Mouse (Mus musculus) heart, embryonic 16.5 days (tissue): ENCODE results near the gene Usp53. TPM values are rescaled to one million over a fixed set of nuclear protein-coding genes. Genes with fewer than 3 reads are reported as not detected.
A peak's percentile ranks its signal among the peaks of the same experiment; 100 is the strongest.

Experiments used
- ATAC-seq: fragments of 200-750 bp; cut with Nextera tagmentation; replicated peaks from 2 replicates; pipeline ENCODE4 v1.8.0; 2017; ENCODE audit warnings: moderate number of reproducible peaks; ENCODE audit not compliant: insufficient read depth, low FRiP score; ENCODE audit errors: extremely low read depth
- H3K27ac ChIP-seq: fragments of 300-500 bp; sonication (generic); 2 replicates; pipeline ENCODE4 v1.5.1; 2014; ENCODE audit warnings: mild to moderate bottlenecking, low read length, control low read depth, moderate library complexity
- H3K27me3 ChIP-seq: fragments of 300-500 bp; sonication (generic); 2 replicates; pipeline ENCODE4 v1.6.1; 2014; ENCODE audit warnings: low read length, mixed read lengths; ENCODE audit not compliant: control insufficient read depth, insufficient read depth
- H3K36me3 ChIP-seq: fragments of 300-500 bp; sonication (generic); 2 replicates; pipeline ENCODE4 v1.6.1; 2014; ENCODE audit not compliant: control insufficient read depth, insufficient read depth
- H3K4me1 ChIP-seq: fragments of 300-500 bp; sonication (generic); 2 replicates; pipeline ENCODE4 v1.6.1; 2014; ENCODE audit warnings: low read length, mixed read lengths; ENCODE audit not compliant: control insufficient read depth, insufficient read depth
- H3K4me2 ChIP-seq: fragments of 300-500 bp; sonication (generic); 2 replicates; pipeline ENCODE4 v1.6.1; 2014; ENCODE audit warnings: low read depth, mild to moderate bottlenecking, control low read depth, low read length
- H3K4me3 ChIP-seq: fragments of 300-500 bp; sonication (generic); 2 replicates; pipeline ENCODE4 v1.5.1; 2014; ENCODE audit warnings: mild to moderate bottlenecking, control low read depth, low read length
- H3K9ac ChIP-seq: fragments of 300-500 bp; sonication (generic); 2 replicates; pipeline ENCODE4 v1.6.1; 2014; ENCODE audit warnings: low read length, control low read depth
- H3K9me3 ChIP-seq: fragments of 300-500 bp; sonication (generic); replicated peaks from 2 replicates; pipeline ENCODE4 v1.6.1; 2016; ENCODE audit warnings: low read length; ENCODE audit not compliant: control insufficient read depth
- WGBS: fragments of 180-500 bp; shearing (Covaris S2); extraction: QIAGEN DNeasy Blood & Tissue Kit; methylation state at CpG from one replicate; pipeline ENCODE4 v1.1.7; 2014; 5-methylcytosine and 5-hydroxymethylcytosine counted together
- polyA plus RNA-seq: library from polyadenylated mRNA; unstranded; fragments of >200 nt; fragmentation: Nextera tagmentation; extraction: Ambion mirVana; gene quantifications from 2 replicates; pipeline ENCODE4 v1.2.1, GENCODE M21; 2015

Gene Usp53
- polyA plus RNA-seq, 1 experiment from 2014 or later, result 5.4 TPM

DNA sequence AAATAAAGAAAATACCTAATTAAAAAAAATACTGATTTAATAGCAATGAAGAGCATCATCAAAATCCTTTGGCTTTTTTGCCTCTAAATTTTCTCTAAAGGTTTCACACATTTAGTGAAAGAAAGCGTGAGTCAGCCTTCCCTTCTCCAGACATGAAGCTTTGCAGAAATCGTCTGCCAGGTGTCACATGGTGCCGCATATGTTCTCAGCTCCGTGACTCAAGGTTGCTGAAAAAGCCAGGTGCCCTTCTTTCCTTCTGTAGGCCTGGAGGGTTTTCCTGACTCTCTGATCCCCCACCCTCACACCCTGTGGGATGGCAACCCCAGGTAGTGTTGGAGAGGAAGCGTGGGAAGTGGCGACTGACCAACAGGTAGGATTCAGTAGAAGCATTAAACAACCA lies 54.6 kb downstream of the Usp53 start:
- Histone ChIP-seq H3K9me3 (no peaks in the 10 kb centered on the region), H3K4me3 (no peak overlapping the region), H3K27ac (no peak overlapping the region), H3K4me2 (no peak overlapping the region), H3K9ac (no peak overlapping the region), H3K27me3 (no peaks in the 10 kb centered on the region), H3K4me1 (peaks cover 4% of the 10 kb centered on the region; the same call in 1 of the 2 replicates), H3K36me3 (peaks cover 5% of the 10 kb centered on the region; the same call in 1 of the 2 replicates)
- ATAC-seq, result no peak
- 76% methylated on average over 6 of the region's 6 CpGs for WGBS

DNA sequence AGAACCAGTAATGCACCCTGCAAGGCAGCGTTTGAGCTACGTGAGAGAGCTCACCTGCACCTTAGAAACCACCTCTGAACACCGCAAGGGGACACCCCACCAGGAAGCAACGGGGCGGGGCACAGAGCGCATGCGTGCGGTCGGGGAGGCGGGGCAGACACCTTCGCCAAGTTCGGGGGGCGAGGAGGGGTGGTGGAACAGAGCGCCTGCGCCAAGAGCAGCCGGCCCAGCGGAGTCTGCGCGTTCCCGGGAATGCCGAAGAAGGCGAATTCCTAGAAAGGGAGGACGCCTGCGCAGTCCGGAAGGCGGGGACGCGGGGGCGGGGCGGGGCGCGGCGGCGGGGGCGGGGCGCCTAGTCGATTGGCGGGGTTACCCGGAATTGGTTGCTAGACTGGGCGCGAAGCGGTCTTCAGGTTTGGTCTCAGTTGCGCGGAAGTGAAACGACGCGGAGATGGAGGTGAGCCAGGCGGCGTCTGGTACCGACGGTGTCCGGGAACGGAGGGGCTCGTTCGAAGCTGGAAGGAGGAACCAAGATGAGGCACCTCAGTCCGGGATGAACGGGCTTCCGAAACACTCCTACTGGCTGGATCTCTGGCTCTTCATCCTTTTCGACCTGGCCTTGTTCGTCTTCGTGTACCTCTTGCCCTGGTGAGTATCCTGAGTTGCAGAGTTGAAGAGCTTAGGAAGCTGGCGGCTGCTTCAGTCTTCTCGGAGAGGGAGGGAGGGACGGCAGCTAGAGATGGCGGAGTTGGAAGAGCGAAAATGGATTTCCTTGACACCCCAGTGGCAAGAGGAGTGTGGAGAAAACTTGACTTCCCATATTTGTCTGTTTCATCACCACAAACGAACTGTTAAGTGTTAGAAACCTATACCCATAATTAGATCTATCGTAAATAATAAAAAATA lies 60.0 kb downstream of the Usp53 start, which contains the start of gene 1810037I17Rik:
TSS of gene 1810037I17Rik (plus strand) at position 195 of the 906 bp plus-strand sequence.
- peaks cover 14% of the 10 kb centered on the region for H3K4me1 ChIP-seq
- H3K4me3 ChIP-seq, result peak within 1 kb of the TSS; percentile 77
- under 1% methylated on average over 67 of the region's 68 CpGs for WGBS
- peak; percentile 99 for ATAC-seq
- peak within 1 kb of the TSS; percentile 85 for H3K4me2 ChIP-seq
- H3K27ac ChIP-seq, result peak within 1 kb of the TSS; percentile 87
- H3K9ac ChIP-seq, result peak within 1 kb of the TSS; percentile 83
- no peaks in the 10 kb centered on the region; the same call in 1 of the 2 replicates for H3K36me3 ChIP-seq
- no peaks in the 10 kb centered on the region for H3K9me3 ChIP-seq
- no peaks in the 10 kb centered on the region for H3K27me3 ChIP-seq

DNA sequence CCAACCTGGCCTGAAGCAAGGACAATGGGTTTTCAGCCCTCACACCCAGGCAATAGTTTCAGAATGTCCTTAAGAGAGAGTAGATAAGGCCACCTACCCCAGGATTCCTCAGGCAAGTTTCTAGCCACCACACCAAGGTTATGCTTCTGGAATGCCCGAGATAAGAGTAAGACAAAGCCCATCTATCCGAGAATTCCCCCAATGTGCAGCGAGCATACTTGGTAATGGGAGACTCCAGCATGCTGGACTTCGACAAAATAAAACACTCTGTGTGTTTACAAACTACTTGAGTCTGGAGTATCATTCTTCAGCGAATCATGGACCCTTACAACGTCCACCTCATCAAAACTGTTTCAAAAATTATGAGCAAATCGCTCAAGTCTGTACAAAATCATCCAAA lies 61.2 kb downstream of the Usp53 start:
- no peaks in the 10 kb centered on the region; the same call in 1 of the 2 replicates for H3K36me3 ChIP-seq
- H3K27ac ChIP-seq, result peak overlapping the region; percentile 46; the same call in 1 of the 2 replicates
- WGBS, result 38% methylated on average over 7 of the region's 7 CpGs
- H3K27me3 ChIP-seq, result no peaks in the 10 kb centered on the region
- H3K9me3 ChIP-seq, result no peaks in the 10 kb centered on the region
- H3K9ac ChIP-seq, result no peak overlapping the region
- ATAC-seq, result no peak
- peaks cover 14% of the 10 kb centered on the region for H3K4me1 ChIP-seq
- peak overlapping the region; percentile 77 for H3K4me3 ChIP-seq
- peak overlapping the region; percentile 85 for H3K4me2 ChIP-seq

DNA sequence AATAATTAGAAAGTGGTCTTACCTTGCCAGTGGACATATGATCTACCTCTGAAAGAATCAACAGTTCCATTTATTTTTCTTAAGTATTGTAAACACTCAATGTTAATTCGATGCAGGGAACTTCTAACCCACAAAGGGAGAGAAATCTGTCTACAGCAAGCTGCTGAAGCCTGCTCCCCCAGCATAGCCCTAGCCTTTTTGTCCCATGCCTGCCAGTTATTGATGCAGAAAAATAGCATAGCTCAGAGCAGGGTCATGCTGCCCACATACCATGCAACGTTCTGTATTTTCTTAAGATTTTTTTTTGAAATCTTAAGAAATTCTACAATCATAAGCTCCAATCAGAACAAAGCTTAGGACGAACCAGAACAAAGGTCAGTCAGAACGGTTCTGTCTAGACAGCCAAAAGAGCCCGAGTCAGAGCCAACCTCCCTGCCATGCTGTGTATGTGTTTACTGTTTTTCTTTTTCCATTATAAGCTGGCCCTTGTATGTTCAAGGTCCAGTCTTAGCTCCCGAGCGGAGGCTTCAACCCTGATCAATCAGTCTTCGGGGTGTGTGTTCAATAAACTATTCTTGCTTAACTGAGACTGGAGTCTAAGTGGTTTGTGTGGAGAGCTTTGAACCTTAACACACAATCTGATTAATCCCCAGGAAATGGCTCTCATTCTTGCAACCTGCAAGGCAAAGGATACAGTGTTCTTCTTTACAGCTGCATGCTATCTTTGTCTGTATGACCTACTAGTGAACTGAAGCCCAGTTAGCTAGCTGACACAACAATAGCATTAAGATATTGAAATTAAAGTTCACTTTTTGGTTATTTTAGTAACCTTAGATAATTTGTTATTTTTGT lies 62.4 kb downstream of the Usp53 start:
- H3K4me3 ChIP-seq, result no peak overlapping the region
- no peak overlapping the region for H3K9ac ChIP-seq
- ATAC-seq, result no peak
- peaks cover 14% of the 10 kb centered on the region for H3K4me1 ChIP-seq
- WGBS, result 73% methylated on average over 8 of the region's 8 CpGs
- H3K9me3 ChIP-seq, result no peaks in the 10 kb centered on the region
- no peak overlapping the region for H3K27ac ChIP-seq
- no peaks in the 10 kb centered on the region; the same call in 1 of the 2 replicates for H3K36me3 ChIP-seq
- H3K27me3 ChIP-seq, result no peaks in the 10 kb centered on the region
- H3K4me2 ChIP-seq, result no peak overlapping the region

DNA sequence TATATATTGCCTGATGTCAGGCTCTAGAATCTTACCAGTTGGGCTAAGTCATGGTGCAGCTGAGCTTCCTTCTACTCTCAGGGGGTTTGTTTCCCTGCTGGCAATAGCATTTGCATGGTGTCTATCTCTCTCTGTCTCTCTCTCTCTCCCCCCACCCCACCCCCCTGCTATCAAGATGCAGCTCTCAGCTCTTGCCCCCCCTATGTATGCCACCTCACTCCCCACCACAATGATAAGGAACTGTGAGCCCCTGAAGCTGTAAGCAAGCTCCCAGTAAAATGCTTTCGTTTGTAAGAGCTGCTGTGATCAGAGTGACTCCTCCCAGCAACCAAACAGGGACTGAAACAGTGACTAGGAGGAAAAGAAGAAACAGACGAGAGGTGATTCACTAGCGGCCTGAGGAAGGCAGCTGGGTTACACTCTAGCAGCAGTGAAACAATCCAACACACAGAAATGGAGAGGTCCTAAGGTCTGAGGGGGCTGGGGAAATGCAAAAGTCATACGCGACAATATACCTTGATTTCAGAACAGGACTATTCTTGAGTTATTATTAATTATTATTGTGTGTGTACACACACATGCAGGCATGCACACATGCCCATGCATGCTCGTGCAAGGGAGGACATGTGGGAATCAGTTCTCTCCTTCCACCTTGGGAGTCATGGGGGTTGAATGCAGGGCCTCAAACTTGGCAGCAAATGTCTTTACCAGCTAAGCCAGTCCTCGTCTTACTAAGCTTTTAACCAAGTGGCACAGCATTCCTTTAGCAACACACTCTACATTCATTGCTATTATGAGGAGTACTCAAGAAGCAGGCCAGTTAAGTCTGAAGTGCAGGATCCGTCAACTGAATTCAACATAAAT lies 63.5 kb downstream of the Usp53 start:
- 53% methylated on average over 8 of the region's 8 CpGs for WGBS
- H3K4me3 ChIP-seq, result no peak overlapping the region

DNA sequence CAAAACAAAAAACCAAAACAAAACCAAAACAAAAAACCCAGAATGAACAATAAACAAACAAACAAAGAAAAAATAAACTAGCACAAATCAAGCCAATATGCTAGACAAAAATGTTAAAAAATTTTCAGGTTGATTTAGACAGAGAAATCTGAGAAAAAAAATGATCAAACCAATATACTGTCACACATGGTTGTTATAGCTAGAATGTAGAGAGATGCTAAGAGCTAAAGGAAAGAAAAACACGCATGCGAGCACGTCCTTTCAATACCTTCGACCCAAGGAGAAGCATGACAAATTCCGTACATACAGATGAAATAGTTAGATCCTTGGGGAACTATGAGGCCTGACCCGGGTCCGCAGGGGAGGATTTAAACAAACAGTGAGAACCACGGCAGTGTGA lies 65.0 kb downstream of the Usp53 start, which contains the start of gene Gm10959:
TSS of gene Gm10959 (minus strand) at position 101 of the 400 bp plus-strand sequence.
- Histone ChIP-seq H3K9me3 (no peaks in the 10 kb centered on the region), H3K9ac (no peak within 1 kb of the TSS), H3K27ac (no peak within 1 kb of the TSS), H3K4me2 (no peak within 1 kb of the TSS), H3K27me3 (no peaks in the 10 kb centered on the region), H3K4me1 (peaks cover 10% of the 10 kb centered on the region), H3K36me3 (no peaks in the 10 kb centered on the region), H3K4me3 (no peak within 1 kb of the TSS)
- no peak for ATAC-seq
- 83% methylated on average over 8 of the region's 8 CpGs for WGBS

More for the DNA sequence above, 63.5 kb downstream of the Usp53 start:
- ATAC-seq, result no peak
- H3K9me3 ChIP-seq, result no peaks in the 10 kb centered on the region
- H3K4me1 ChIP-seq, result peaks cover 10% of the 10 kb centered on the region
- H3K27ac ChIP-seq, result no peak overlapping the region
- H3K27me3 ChIP-seq, result no peaks in the 10 kb centered on the region
- no peaks in the 10 kb centered on the region for H3K36me3 ChIP-seq
- H3K9ac ChIP-seq, result no peak overlapping the region
- H3K4me2 ChIP-seq, result no peak overlapping the region

DNA sequence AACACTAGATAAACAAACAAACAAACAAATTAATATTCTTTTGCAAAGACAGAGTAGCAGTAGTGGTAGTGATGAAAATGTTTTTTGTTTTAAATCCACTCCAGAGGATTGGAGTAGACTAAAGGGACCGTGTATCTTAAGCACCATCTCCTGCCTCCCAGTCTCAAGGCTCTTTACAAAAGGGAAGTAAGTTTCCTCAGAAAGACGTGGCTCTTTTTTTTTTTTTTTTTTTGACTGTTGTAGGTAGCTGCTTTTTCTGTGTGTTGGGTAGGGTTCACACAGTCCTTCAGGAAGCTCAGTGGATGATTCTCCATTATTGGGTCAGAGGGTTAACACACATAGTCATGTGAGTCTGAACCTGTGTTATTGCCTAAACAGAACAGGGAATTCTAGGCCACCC lies 65.6 kb downstream of the Usp53 start:
- Histone ChIP-seq H3K9me3 (no peaks in the 10 kb centered on the region), H3K27ac (no peak overlapping the region), H3K9ac (no peak overlapping the region), H3K4me3 (no peak overlapping the region), H3K4me1 (peaks cover 10% of the 10 kb centered on the region), H3K4me2 (no peak overlapping the region), H3K36me3 (no peaks in the 10 kb centered on the region), H3K27me3 (no peaks in the 10 kb centered on the region)
- 41% methylated on average over 2 of the region's 2 CpGs for WGBS
- no peak for ATAC-seq

DNA sequence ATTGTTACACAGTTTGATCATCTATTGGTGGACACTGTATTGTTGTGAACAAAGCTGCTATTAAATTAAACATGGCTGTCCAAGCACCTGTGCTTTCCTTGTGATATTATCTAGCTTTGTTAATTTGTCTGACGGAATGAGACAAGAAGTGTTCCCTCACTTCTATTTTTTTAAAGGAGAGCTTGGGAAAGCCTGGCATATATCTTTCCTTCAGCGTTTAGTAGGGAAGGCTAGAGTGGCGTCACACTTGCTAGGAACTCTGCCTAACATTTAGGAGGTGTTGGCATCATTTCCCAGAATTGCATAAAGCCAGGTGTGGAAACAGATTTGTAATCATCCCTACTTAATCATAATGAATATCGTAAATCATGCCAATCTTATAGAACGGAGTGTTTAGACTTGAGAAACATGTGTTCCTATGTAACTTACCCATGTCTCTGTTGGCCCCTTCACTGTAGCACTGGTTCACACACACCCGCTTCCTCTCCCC lies 68.1 kb downstream of the Usp53 start:
- no peak overlapping the region for H3K9ac ChIP-seq
- H3K27ac ChIP-seq, result no peak overlapping the region
- H3K36me3 ChIP-seq, result no peaks in the 10 kb centered on the region
- ATAC-seq, result no peak
- WGBS, result 68% methylated on average over 6 of the region's 6 CpGs
- H3K27me3 ChIP-seq, result no peaks in the 10 kb centered on the region
- no peak overlapping the region for H3K4me2 ChIP-seq
- H3K4me3 ChIP-seq, result no peak overlapping the region
- no peaks in the 10 kb centered on the region for H3K9me3 ChIP-seq
- peaks cover 5% of the 10 kb centered on the region; the same call in 1 of the 2 replicates for H3K4me1 ChIP-seq
